Mouse (Mus musculus): ENCODE data around the gene Zyx. TPM values are rescaled to one million over a fixed set of nuclear protein-coding genes. Genes with fewer than 3 reads are reported as not detected.

Zyx gene
- polyA plus RNA-seq, 1 experiment from 2014 or later, result 97.7 TPM

Other genes starting within 250 kb of the Zyx start
- gene Tas2r139, start 208.7 kb upstream of the Zyx start, polyA plus RNA-seq (2014; fragmentation: Nextera tagmentation; extraction: Ambion mirVana), result not detected in 2 replicates
- gene Tas2r144, start 134.3 kb upstream of the Zyx start, polyA plus RNA-seq (2014; fragmentation: Nextera tagmentation; extraction: Ambion mirVana), result not detected in 2 replicates
- gene Gstk1, start 103.7 kb upstream of the Zyx start, polyA plus RNA-seq (2014; fragmentation: Nextera tagmentation; extraction: Ambion mirVana), result 21.1 and 22.6 TPM in 2 replicates
- gene Tmem139, start 87.7 kb upstream of the Zyx start, polyA plus RNA-seq (2014; fragmentation: Nextera tagmentation; extraction: Ambion mirVana), result 1.5 TPM in 2 replicates
- 78.3 and 82.6 TPM in 2 replicates for gene Casp2, start 84.6 kb upstream of the Zyx start, polyA plus RNA-seq (2014; fragmentation: Nextera tagmentation; extraction: Ambion mirVana)
- 0.69 and 1.1 TPM in 2 replicates for gene Clcn1, start 62.9 kb upstream of the Zyx start, polyA plus RNA-seq (2014; fragmentation: Nextera tagmentation; extraction: Ambion mirVana)
- 0.85 and 0.89 TPM in 2 replicates for gene Fam131b, start 25.0 kb upstream of the Zyx start, polyA plus RNA-seq (2014; fragmentation: Nextera tagmentation; extraction: Ambion mirVana)
- gene Epha1, start 23.6 kb downstream of the Zyx start, polyA plus RNA-seq (2014; fragmentation: Nextera tagmentation; extraction: Ambion mirVana), result 2.5 and 4.6 TPM in 2 replicates
- not detected in 2 replicates for gene Tas2r143, start 50.6 kb downstream of the Zyx start, polyA plus RNA-seq (2014; fragmentation: Nextera tagmentation; extraction: Ambion mirVana)
- not detected in 2 replicates for gene Tas2r135, start 55.8 kb downstream of the Zyx start, polyA plus RNA-seq (2014; fragmentation: Nextera tagmentation; extraction: Ambion mirVana)
- not detected in 2 replicates for gene Tas2r126, start 84.9 kb downstream of the Zyx start, polyA plus RNA-seq (2014; fragmentation: Nextera tagmentation; extraction: Ambion mirVana)
- gene Olfr458, start 115.6 kb downstream of the Zyx start, polyA plus RNA-seq (2014; fragmentation: Nextera tagmentation; extraction: Ambion mirVana), result not detected in 2 replicates
- not detected in 2 replicates for gene Olfr457, start 126.7 kb downstream of the Zyx start, polyA plus RNA-seq (2014; fragmentation: Nextera tagmentation; extraction: Ambion mirVana)
- gene Olfr456, start 137.6 kb downstream of the Zyx start, polyA plus RNA-seq (2014; fragmentation: Nextera tagmentation; extraction: Ambion mirVana), result not detected in 2 replicates
- not detected in 2 replicates for gene Olfr455, start 198.0 kb downstream of the Zyx start, polyA plus RNA-seq (2014; fragmentation: Nextera tagmentation; extraction: Ambion mirVana)
- not detected in 2 replicates for gene Tcaf3, start 248.1 kb downstream of the Zyx start, polyA plus RNA-seq (2014; fragmentation: Nextera tagmentation; extraction: Ambion mirVana)

Data from limb, embryonic 11.5 days (tissue).